Mouse (Mus musculus) CD8-positive naive resting alpha-beta T cell, adult 2 months (primary cell): ENCODE measurements around the gene Pipox.

Experiments
- DNase-seq, 2 experiments: peaks; one replicate each; pipeline ENCODE4 v3.0.0; 2022; ENCODE audit warnings: low read depth in 2 of 2, low spot score in 2 of 2

Gene Pipox

DNA sequence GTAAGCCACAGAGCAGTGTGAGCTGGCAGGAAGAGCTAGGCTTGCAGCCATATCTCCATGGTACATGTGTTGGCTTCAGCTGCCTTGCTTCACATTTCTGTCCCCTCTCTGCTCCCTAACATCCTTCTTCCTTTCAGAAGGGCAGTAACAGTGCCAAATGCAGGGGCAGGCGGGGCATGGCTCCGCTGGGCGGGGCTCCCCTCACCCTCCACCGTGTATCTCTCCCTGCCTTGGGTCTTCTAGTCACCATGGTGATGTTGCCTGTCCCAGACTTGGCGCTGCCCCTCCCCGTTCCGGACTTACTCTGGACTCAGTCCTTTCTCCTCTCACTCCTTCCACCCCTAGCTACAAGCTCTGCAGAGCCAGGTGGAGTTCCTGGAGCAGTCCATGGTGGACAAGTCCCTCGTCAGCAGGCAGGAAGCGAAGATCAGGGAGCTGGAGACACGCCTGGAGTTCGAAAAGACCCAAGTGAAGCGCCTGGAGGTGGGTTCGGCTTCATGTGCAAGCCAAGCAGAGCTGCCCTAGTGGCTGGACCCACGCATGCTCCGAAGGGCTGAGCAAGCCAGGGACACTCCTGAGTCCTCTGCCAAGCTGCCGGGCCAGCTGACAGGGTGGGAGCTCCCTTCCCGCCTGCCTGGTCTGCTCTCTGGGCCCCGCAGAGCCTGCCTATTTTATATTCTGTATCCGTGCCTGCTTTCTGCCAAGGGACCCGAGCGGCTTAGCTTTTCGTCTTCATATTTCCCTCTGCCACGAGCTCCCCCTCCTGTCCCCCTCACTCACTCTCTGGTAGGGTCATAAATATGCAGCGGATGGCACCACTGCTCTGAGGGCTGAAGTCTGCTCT, 43.3 kb downstream of the Pipox start:
- DNase-seq = no peak

DNA sequence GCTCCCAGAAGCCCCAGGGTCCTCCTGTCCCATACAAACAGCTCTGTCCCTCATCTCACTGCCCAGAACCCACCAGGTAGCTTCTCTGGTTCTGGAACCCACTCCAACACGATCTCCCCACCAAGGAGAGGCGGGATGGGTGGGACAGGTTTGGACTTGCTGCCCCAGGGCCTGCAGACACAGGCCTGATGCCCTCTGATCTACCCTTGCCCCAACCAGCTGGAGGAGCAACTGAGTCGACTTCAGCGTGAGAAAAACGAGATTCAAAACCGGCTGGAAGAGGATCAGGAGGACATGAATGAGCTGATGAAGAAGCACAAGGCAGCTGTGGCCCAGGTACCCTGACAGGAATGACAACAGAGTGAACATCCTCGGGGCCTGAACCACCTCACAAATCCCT, 44.7 kb downstream of the Pipox start:
- no peak for DNase-seq

DNA sequence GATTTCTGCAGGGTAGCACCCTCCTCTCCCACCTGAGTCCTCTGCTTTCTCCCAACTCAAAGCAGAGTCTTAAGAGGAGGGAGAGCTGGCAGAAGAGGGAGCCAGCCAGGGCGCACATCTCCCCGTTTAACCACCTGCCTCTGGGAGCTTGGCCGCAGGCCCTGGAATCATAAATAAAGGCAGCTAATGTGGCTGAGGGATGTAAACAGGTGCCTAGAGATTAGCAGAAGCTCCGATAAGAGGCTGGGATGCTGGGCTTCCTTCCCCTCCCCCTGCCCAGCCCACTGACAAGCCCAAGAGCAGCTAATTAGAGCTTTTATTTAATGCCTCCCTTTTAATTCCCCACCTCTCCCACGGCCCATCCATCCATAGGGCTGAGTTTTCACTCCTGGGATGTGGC, 45.8 kb downstream of the Pipox start:
- no peak for DNase-seq

DNA sequence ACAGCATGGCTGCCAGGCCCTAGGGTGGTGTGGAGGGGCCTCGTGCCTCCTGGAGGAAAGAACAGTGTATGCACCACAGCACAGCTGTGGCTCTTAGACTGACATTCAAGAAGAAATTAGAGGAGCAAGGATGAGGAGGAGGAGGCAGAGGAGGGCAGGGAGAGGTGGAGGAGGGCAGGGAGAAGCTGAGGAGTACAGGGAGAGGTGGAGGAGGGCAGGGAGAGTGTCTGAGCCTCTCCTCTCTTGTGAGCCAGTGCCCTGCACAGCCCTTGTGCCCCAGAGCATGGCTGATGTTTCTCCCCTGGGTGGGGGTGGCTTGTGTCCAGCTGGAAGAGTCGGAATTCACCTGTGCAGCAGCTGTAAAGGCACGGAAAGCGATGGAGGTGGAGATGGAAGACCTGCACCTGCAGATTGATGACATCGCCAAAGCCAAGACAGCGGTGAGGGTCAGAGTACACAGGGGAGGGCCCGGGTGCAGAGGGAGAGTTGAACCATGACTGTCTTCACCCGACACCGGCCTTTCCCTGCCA, 46.2 kb downstream of the Pipox start:
- no peak for DNase-seq

DNA sequence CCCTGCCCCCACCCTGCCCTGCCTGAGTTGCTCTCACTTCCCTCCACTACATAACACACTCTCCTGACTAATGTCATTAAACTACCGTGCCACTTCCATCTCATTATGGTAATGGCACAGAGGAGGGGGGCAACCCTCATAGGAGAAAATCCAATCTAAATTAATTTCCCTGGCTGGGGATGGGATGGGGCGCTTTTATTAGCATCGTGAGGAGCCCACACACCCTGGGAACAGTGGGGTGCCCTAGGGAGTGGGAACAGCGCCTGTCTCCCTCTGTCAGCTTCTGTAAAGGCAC, 50.0 kb downstream of the Pipox start:
- DNase-seq = no peak

DNA sequence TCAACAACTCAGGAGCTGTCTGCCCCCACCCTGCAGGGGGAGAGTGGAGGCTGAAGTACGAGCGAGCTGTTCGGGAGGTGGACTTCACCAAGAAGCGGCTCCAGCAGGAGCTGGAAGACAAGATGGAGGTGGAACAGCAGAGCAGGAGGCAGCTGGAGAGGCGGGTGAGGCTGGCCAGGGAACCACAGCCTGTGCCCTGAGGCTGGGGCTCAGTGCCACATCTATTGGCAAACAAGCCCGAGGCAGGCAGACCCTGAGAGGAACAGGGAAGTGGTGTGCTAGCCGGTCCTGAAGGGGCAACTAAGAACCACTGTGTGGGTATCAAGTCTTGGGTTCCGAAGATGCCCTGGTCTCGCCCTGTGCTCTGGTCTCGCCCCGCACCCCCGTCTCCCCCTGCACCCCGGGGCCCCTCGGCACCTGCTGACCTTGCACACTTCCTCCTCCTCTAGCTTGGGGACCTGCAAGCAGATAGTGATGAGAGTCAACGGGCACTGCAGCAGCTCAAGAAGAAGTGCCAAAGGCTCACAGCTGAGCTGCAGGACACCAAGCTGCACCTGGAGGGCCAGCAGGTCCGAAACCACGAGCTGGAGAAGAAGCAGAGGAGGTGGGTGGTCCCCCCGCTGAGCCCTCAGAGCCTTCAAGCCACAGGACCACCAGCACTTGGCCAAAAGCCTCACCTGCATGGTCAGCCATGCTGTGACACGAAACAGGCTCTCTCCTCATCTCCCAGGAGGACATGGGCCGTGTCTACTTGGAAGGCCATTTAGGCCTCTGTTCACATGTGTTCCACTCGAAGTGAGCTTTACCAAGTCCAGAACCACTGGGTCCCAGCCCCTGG, 50.6 kb downstream of the Pipox start:
- no peak for DNase-seq

DNA sequence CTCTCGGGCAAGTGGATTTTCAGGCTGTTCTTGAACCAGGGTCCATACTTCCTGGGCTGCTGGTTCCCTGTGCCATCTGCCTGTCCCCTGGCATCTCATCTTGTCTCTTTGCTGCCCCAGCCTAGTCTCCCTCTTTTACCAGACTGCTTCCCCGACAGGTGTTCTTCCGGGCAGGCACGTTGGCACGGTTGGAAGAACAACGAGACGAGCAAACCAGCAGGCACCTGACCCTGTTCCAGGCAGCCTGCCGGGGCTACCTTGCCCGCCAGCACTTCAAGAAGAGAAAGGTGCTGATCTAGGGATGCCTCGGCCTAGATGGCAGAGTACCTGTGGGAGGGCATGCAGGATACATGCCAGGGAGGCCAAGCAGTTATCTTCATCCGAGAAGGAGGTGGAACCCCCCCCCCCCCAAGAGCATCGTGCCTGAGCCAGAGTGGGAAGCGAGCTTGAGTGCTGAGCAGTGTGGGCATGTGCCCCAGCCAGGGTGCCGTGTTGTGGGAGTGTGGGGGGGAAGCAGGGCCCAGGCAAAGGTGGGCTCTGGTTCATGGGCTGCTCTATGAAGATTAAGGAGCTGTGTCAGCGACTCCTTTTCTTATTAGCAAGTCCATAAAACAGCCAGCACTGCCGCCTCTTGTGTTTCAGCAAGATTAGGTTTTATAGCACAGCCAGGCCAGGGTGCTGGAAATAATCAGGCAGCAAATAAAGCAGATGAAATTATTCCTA, 53.2 kb downstream of the Pipox start:
- DNase-seq = no peak

DNA sequence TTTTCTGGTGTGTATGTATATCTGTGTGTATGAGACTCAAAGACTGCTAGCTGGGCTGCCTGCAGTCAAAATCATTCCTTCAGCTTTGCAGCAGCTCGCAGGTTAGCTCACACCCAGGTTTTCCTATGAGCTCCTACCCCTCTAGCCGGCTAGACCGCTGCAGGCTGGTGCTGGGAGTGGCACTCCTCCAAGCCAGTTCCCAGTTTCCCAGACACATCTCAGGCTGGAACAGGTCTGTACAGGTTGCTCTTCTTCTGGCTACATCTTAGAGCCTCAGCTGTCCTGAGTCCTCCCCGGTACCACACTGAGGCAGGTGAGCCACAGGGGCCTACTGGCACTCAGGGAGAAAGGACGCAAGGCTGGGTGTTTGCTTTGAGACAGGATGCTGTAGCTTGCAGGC, 56.0 kb downstream of the Pipox start:
- no peak for DNase-seq

DNA sequence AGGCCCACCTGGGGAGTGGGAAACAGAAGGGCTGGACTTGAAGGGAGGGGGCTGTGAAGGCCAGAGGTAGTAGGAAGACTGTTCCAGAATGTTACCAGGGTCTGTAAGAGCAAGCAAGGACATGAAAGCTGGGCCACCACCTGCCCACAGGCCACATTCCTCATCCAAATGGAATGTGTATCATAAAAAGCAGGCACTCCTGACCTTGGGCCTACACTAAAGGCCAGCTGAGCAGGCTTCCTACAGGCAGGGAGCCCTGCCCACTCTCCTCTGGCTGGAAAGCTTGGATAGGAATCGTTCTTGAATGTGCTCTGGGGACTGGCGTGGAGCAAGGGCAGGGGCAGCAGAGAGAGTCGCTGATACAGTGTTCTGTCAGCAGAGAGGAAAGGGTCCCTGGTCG, 57.1 kb downstream of the Pipox start:
- no peak for DNase-seq

DNA sequence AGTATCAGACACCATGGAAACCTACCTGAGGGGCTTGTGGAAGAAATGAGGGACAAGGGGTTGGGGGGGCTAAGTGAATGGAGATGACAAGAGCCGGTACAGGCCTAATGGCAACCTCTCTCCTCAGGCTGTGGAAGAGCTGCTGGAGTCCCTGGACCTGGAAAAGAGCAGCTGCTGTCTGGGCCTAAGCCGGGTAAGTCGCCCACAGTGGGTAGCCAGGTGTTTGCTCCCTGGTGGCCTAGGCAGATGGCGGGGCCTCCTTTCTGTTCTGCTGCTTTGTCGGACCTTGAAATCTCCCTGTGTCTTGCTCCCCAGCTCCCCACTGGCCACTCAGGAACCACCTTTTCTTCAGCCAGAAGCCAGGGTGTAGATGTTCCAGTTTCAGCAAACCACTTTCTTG, 57.6 kb downstream of the Pipox start:
- DNase-seq = no peak

DNA sequence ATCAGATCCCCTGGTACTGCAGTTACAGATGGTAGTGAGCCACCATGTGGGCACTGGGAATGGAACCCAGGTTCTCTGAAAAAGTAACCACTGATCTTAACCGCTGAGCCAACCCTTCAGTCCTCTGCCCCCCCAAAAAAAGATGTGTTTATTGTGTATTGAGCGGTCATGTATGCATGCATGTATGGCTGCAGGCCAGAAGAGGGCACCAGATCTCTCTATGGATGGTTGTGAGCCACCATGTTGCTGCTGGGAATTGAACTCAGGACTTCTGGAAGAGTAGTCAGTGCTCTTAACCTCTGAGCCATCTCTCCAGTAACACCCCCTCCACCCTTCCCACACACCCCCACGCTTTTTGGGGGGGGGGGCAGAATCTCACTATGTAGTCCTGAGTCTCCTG, 58.8 kb downstream of the Pipox start:
- no peak for DNase-seq

DNA sequence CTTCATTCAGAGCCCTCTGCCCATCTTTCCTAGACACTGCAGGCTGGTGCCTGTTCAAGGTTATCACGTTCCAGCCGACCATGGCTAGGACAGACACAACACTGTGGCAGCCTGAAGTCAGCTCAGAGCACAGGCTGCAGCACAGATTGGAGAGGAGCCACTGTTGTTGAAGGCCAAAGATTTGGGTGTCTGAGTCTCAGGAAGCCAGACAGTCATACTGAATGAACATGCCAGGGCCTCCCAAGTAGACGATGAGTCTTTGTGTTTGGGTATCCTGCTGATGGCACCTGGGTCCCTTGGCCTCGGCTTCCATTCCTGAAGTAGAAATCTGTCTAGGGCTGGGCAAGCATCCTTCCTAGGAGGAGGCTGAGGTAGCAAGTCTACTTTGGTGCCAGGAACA, 61.4 kb downstream of the Pipox start:
- no peak for DNase-seq

DNA sequence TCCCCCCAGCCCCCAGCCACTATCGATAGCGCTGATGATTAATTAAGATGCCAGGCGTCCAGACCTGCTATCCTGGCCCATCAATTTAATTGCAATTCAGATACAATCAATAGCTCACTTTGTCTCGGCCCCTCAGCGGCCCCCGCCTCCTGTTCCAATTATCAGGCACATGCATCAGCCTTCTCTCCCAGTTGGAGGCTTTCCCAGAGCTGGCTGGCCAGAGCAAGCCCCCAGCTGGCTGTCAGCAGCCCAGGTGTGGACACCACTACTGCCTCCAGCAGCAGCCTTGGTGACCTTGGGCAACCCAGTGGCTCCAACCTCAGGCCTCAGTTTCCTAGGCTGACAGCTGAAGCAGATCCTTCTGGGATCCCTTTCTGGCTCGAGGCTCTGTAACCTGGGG, 63.0 kb downstream of the Pipox start:
- DNase-seq = no peak
